Mouse (Mus musculus): Measurements from ENCODE around the gene Rce1. TPM values are rescaled to one million over a fixed set of nuclear protein-coding genes. Genes with fewer than 3 reads are reported as not detected.
"Not testable (repeated sequence)": the region's sequence is repeated elsewhere in the genome, so short reads cannot be mapped to it uniquely, and the experiment has no call there.

Rce1 gene
- polyA plus RNA-seq, 1 experiment from 2014 or later = 52.5 TPM

DNA sequence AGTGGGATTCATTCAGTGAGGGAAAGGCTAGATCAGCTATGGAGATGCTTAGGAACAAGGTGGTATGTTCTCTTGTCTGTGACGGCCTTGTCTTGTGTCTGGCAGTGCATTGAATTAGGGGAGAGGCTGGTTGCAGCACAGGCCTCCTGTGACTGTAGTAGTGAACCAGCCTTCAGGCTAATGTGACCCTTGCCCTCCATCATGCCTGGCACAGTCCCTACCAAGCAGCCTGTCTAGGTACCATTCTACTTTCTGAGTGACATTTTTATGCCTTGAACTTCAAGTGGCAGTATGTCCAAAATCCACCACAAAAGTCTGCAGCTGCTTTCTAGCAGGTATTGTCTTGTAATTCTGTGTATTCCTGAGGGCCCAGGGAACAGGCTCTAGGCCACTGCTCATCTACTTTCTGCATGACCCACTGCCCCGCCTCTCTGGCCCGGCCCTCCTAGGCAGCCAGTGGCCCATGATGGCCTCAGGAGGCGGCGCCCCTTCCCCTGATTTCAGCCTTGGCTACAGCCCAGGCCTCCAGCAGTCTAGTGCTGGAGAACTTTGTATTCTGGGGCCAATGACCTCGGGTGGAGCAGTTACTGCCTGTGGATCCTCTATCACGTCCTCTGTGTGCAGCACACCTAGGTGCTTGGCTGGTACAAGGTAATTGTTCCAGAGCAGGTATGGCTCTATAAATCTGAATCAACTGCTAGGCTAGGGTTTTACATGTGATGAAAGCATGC is 31.5 kb downstream of the Rce1 start:
- 49% methylated on average over 7 of the region's 7 CpGs for WGBS
- H3K4me1 ChIP-seq (ENCODE audit: insufficient read depth, low read depth, low read length) = no peaks in the 10 kb centered on the region
- no peaks in the 10 kb centered on the region for H3K9me3 ChIP-seq (ENCODE audit: low read length)
- TF ChIP-seq EP300 (IDR thresholded peaks at IDR 0.05) (no peak), CTCF (IDR thresholded peaks at IDR 0.05) (no peak)
- no peak overlapping the region for H3K4me3 ChIP-seq (ENCODE audit: low read depth, low read length)
- no peak overlapping the region for H3K4me2 ChIP-seq (replicated peaks; ENCODE audit: low read depth, low read length)
- DNase-seq (ENCODE audit: low spot score) (no peak), ATAC-seq (no peak)
- H3K9ac ChIP-seq (replicated peaks; ENCODE audit: low read depth) = no peak overlapping the region
- H3K36me3 ChIP-seq (ENCODE audit: insufficient read depth, low read length) = no peaks in the 10 kb centered on the region
- H3K27ac ChIP-seq (ENCODE audit: low read length) = no peak overlapping the region
- H3K27me3 ChIP-seq (replicated peaks; ENCODE audit: insufficient read depth, low read length) = no peaks in the 10 kb centered on the region

DNA sequence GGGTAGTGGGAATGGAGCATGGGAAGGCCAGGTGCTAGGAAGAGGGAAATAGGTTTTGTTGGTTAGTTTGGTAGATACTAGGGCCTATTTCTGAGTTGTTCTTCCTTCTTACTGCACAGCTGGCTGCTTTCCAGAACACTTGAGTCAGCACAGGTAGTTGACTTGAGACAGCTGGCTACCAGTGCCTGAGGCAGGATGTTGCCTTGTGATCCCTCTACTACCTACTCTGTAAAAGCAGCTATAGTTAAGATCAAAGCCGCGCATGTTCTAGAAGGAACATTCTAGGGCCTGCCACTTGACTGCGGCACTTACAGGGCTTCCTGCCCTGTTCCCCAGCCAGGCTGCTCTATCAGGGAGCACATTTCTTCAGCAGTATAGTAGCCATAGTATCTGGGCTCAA is 35.4 kb downstream of the Rce1 start:
- Histone ChIP-seq H3K9ac (replicated peaks; ENCODE audit: low read depth) (no peak overlapping the region), H3K27ac (ENCODE audit: low read length) (peak overlapping the region; percentile 43; the same call in 1 of the 2 replicates), H3K27me3 (replicated peaks; ENCODE audit: insufficient read depth, low read length) (no peaks in the 10 kb centered on the region), H3K36me3 (ENCODE audit: insufficient read depth, low read length) (no peaks in the 10 kb centered on the region), H3K4me1 (ENCODE audit: insufficient read depth, low read depth, low read length) (no peaks in the 10 kb centered on the region), H3K9me3 (ENCODE audit: low read length) (no peaks in the 10 kb centered on the region), H3K4me2 (replicated peaks; ENCODE audit: low read depth, low read length) (no peak overlapping the region), H3K4me3 (ENCODE audit: low read depth, low read length) (no peak overlapping the region)
- DNase-seq (ENCODE audit: low spot score) (peak; percentile 76), ATAC-seq (peak; percentile 90)
- TF ChIP-seq CTCF (IDR thresholded peaks at IDR 0.05) = no peak
- peak; percentile 46; the same call in 1 of the 2 replicates for TF ChIP-seq EP300 (IDR thresholded peaks at IDR 0.05)
- 42% methylated on average over 3 of the region's 3 CpGs for WGBS

DNA sequence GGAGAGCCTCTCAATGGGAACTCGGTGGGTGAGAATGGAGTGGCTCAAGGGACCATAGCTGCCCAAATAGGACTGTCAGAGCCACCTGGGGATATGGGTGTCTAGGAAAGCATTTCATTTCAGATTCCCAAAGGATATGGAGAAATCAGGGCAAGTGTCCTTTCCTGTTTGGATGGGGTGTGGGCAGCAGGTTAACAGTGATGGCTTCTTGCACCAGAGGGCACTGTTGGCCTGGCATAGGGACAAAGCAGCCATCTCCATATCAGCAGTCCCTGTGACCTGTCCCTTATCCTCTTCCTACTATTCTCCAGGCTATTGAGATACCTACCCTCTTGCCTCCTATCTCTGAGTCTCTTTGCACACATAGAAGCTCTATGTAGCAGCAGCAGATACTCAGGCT is 36.4 kb downstream of the Rce1 start:
- no peak overlapping the region for H3K4me2 ChIP-seq (replicated peaks; ENCODE audit: low read depth, low read length)
- H3K9me3 ChIP-seq (ENCODE audit: low read length) = no peaks in the 10 kb centered on the region
- no peaks in the 10 kb centered on the region for H3K27me3 ChIP-seq (replicated peaks; ENCODE audit: insufficient read depth, low read length)
- no peak overlapping the region for H3K9ac ChIP-seq (replicated peaks; ENCODE audit: low read depth)
- no peak overlapping the region for H3K27ac ChIP-seq (ENCODE audit: low read length)
- DNase-seq (ENCODE audit: low spot score) (peak; percentile 36), ATAC-seq (no peak; the same call in 1 of the 2 replicates)
- no peak for TF ChIP-seq EP300 (IDR thresholded peaks at IDR 0.05)
- peak; percentile 61 for TF ChIP-seq CTCF (IDR thresholded peaks at IDR 0.05)
- H3K4me1 ChIP-seq (ENCODE audit: insufficient read depth, low read depth, low read length) = no peaks in the 10 kb centered on the region
- no peak overlapping the region for H3K4me3 ChIP-seq (ENCODE audit: low read depth, low read length)
- H3K36me3 ChIP-seq (ENCODE audit: insufficient read depth, low read length) = no peaks in the 10 kb centered on the region
- 61% methylated on average over 1 of the region's 1 CpGs for WGBS

DNA sequence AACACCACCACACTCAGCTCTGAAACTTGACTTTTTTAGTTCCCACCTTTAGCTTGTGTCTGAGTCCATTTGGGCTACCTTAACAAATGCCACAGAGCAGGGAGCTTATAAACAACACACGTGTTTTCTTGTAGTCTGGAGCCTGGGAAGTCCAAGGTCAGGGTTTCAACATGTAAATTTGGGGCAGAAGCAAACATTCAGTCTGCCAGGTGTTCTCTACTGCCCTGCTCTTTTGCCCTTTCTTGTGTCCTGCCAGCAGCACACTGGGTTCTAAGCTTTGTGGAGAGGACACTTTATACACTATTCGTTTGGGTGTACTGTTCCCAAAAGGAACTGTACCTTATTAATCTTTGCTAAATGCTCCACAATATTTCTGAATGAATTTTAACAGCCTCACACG is 37.0 kb downstream of the Rce1 start:
- Histone ChIP-seq H3K9me3 (ENCODE audit: low read length) (no peaks in the 10 kb centered on the region), H3K9ac (replicated peaks; ENCODE audit: low read depth) (no peak overlapping the region), H3K36me3 (ENCODE audit: insufficient read depth, low read length) (no peaks in the 10 kb centered on the region), H3K27me3 (replicated peaks; ENCODE audit: insufficient read depth, low read length) (no peaks in the 10 kb centered on the region), H3K27ac (ENCODE audit: low read length) (no peak overlapping the region), H3K4me3 (ENCODE audit: low read depth, low read length) (no peak overlapping the region), H3K4me1 (ENCODE audit: insufficient read depth, low read depth, low read length) (no peaks in the 10 kb centered on the region), H3K4me2 (replicated peaks; ENCODE audit: low read depth, low read length) (no peak overlapping the region)
- ATAC-seq = no peak
- TF ChIP-seq EP300 (IDR thresholded peaks at IDR 0.05) (no peak), CTCF (IDR thresholded peaks at IDR 0.05) (no peak)
- 56% methylated on average over 3 of the region's 3 CpGs for WGBS
- no peak for DNase-seq (ENCODE audit: low spot score)

DNA sequence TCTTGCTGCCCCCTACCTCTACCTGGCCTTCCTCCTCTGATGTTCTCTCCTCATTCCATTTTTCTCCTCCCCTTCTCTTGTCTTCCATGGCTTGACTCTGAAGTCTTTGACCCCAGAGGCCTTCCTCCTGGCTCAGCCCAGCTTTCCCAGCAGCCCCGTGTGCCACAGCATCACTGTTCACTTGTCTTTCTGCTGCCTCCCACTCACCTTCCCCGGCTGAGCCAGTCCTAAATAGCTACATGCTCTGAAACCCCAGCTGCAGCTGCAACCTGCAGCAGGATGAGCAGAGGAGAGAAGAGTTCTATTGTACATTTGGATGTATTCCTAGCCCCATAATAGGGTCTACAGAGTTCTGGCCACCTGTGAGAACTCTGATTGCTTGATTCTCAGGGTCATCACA is 38.0 kb downstream of the Rce1 start:
- Histone ChIP-seq H3K4me3 (ENCODE audit: low read depth, low read length) (no peak overlapping the region), H3K27ac (ENCODE audit: low read length) (no peak overlapping the region), H3K27me3 (replicated peaks; ENCODE audit: insufficient read depth, low read length) (no peaks in the 10 kb centered on the region), H3K9me3 (ENCODE audit: low read length) (no peaks in the 10 kb centered on the region), H3K9ac (replicated peaks; ENCODE audit: low read depth) (no peak overlapping the region), H3K36me3 (ENCODE audit: insufficient read depth, low read length) (no peaks in the 10 kb centered on the region), H3K4me1 (ENCODE audit: insufficient read depth, low read depth, low read length) (no peaks in the 10 kb centered on the region), H3K4me2 (replicated peaks; ENCODE audit: low read depth, low read length) (no peak overlapping the region)
- TF ChIP-seq CTCF (IDR thresholded peaks at IDR 0.05) (no peak), EP300 (IDR thresholded peaks at IDR 0.05) (no peak)
- DNase-seq (ENCODE audit: low spot score) (no peak), ATAC-seq (no peak)
- 50% methylated on average over 2 of the region's 2 CpGs for WGBS

DNA sequence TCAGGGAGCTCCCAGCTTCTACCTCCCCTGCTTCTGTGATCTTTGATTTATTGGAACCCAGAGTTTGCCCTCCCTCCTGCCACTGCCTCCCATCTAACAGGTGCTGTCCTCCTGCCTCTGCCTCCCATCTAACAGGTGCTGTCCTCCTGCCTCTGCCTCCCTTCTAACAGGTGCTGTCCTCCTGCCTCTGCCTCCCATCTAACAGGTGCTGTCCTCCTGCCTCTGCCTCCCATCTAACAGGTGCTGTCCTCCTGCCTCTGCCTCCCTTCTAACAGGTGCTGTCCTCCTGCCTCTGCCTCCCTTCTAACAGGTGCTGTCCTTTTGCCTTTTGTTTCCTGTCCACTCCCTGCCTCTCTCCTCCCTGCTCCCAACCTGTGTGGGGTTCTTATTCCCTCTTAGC is 38.7 kb downstream of the Rce1 start:
- H3K9me3 ChIP-seq (ENCODE audit: low read length); ATAC-seq; H3K27ac ChIP-seq (ENCODE audit: low read length); H3K4me2 ChIP-seq (replicated peaks; ENCODE audit: low read depth, low read length); H3K4me1 ChIP-seq (ENCODE audit: insufficient read depth, low read depth, low read length); H3K27me3 ChIP-seq (replicated peaks; ENCODE audit: insufficient read depth, low read length); H3K36me3 ChIP-seq (ENCODE audit: insufficient read depth, low read length); H3K9ac ChIP-seq (replicated peaks; ENCODE audit: low read depth); DNase-seq (ENCODE audit: low spot score); H3K4me3 ChIP-seq (ENCODE audit: low read depth, low read length): not testable (repeated sequence)

DNA sequence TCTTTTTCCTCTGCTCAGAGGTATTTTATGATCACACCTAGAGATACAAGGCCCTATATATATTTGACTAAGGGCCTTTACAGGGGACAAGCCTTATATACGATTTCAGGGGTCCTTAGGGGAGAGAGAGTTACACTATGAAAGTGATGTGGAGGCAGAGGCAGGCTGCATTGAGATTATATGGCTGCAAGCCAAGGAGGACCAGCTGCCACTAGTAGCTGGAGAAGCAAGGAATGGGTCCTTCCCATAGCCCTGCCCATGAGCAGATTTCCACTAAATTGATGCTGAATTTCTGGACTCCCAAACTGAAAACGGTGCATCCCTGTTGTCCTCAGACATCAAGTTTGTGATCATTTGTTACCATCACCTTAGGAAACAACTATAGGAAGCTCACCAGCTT is 41.6 kb downstream of the Rce1 start:
- Histone ChIP-seq H3K36me3 (ENCODE audit: insufficient read depth, low read length) (no peaks in the 10 kb centered on the region), H3K27me3 (replicated peaks; ENCODE audit: insufficient read depth, low read length) (no peaks in the 10 kb centered on the region), H3K4me1 (ENCODE audit: insufficient read depth, low read depth, low read length) (peaks cover 2% of the 10 kb centered on the region; the same call in 1 of the 2 replicates), H3K4me3 (ENCODE audit: low read depth, low read length) (no peak overlapping the region), H3K27ac (ENCODE audit: low read length) (no peak overlapping the region), H3K9ac (replicated peaks; ENCODE audit: low read depth) (no peak overlapping the region), H3K9me3 (ENCODE audit: low read length) (no peaks in the 10 kb centered on the region), H3K4me2 (replicated peaks; ENCODE audit: low read depth, low read length) (no peak overlapping the region)
- WGBS = 44% methylated on average over 2 of the region's 2 CpGs
- no peak for DNase-seq (ENCODE audit: low spot score)
- TF ChIP-seq EP300 (IDR thresholded peaks at IDR 0.05) = no peak
- no peak for TF ChIP-seq CTCF (IDR thresholded peaks at IDR 0.05)
- no peak for ATAC-seq
